Mouse (Mus musculus) CH12.LX (cell line): ENCODE results near the gene Sart3. TPM values are rescaled to one million over a fixed set of nuclear protein-coding genes. Genes with fewer than 3 reads are reported as not detected.

Experiments used
- DNase-seq: peaks from one replicate; pipeline ENCODE4 v3.0.0-alpha.2; 2013; ENCODE audit errors: extremely low read depth
- H3K27ac ChIP-seq: 2 replicates; pipeline ENCODE4 v1.5.1; 2012; ENCODE audit warnings: low read depth, mild to moderate bottlenecking, control low read depth, moderate library complexity; ENCODE audit not compliant: insufficient read depth
- H3K27me3 ChIP-seq: replicated peaks from 2 replicates; pipeline ENCODE3; 2012; ENCODE audit warnings: inconsistent platforms
- H3K36me3 ChIP-seq, 2 experiments: replicated peaks in 1 of 2; 2 replicates each; pipeline versions ENCODE3 to v1.6.1; 2012; ENCODE audit warnings: inconsistent platforms in 1 of 2, low read length in 1 of 2, mild to moderate bottlenecking in 1 of 2, mixed read lengths in 1 of 2, moderate library complexity in 1 of 2; ENCODE audit not compliant: control insufficient read depth in 1 of 2, insufficient read depth in 1 of 2
- H3K4me1 ChIP-seq, 2 experiments: 2 replicates each; pipeline ENCODE4 v1.6.1; 2012; ENCODE audit warnings: inconsistent platforms in 1 of 2, moderate library complexity in 1 of 2; ENCODE audit not compliant: insufficient read depth in 2 of 2, control insufficient read depth in 1 of 2
- H3K4me2 ChIP-seq: 2 replicates; pipeline ENCODE4 v1.6.1; 2012; ENCODE audit warnings: low read depth, mild to moderate bottlenecking, control low read depth; ENCODE audit not compliant: poor library complexity, insufficient read depth, severe bottlenecking
- H3K4me3 ChIP-seq, 3 experiments: fragments of 150-350 bp in 1 of 3; sonication (generic) in 1 of 3; replicated peaks in 1 of 3; 2 replicates each; pipeline versions ENCODE3 to v1.5.1; 2011 to 2012; ENCODE audit warnings: low read depth in 2 of 3, low read length in 2 of 3, mild to moderate bottlenecking in 2 of 3, moderate library complexity in 2 of 3, control low read depth in 1 of 3, improper control_type of control experiment in 1 of 3, inconsistent platforms in 1 of 3, mixed read lengths in 1 of 3; ENCODE audit not compliant: poor library complexity in 1 of 3
- H3K79me2 ChIP-seq: replicated peaks from 2 replicates; pipeline ENCODE4 v1.6.1; 2012; ENCODE audit warnings: mild to moderate bottlenecking, moderate library complexity; ENCODE audit not compliant: control insufficient read depth, poor library complexity, insufficient read depth, severe bottlenecking; ENCODE audit errors: extremely low read depth
- H3K9ac ChIP-seq: 2 replicates; pipeline ENCODE4 v1.6.1; 2012; ENCODE audit warnings: low read depth, mild to moderate bottlenecking, control low read depth, moderate library complexity; ENCODE audit not compliant: insufficient read depth
- H3K9me3 ChIP-seq: replicated peaks from 2 replicates; pipeline ENCODE3; 2012; ENCODE audit warnings: low read length, inconsistent platforms, mixed read lengths
- CHD2 ChIP-seq: IDR thresholded peaks from 2 replicates; pipeline ENCODE4 v1.6.1; 2011; ENCODE audit warnings: low read length, improper control_type of control experiment
- CTCF ChIP-seq, 2 experiments: IDR thresholded peaks in 1 of 2; conservative IDR thresholded peaks in 1 of 2; 2 replicates each; pipeline ENCODE4 v1.5.1; 2011 to 2012; ENCODE audit warnings: low read depth in 2 of 2, low read length in 2 of 2, improper control_type of control experiment in 1 of 2, inconsistent platforms in 1 of 2, mild to moderate bottlenecking in 1 of 2, moderate library complexity in 1 of 2
- E2F4 ChIP-seq: IDR thresholded peaks from 2 replicates; pipeline ENCODE4 v1.6.1; 2011; ENCODE audit warnings: low read depth, low read length, improper control_type of control experiment; ENCODE audit not compliant: insufficient replicate concordance
- ELF1 ChIP-seq: IDR thresholded peaks from 2 replicates; pipeline ENCODE4 v1.6.1; 2014; ENCODE audit warnings: low read depth, mild to moderate bottlenecking, inconsistent platforms, low read length, improper control_type of control experiment
- ETS1 ChIP-seq: conservative IDR thresholded peaks from 2 replicates; pipeline ENCODE4 v1.6.1; 2012; ENCODE audit warnings: low read depth, mild to moderate bottlenecking, inconsistent platforms, low read length, improper control_type of control experiment, moderate library complexity
- HCFC1 ChIP-seq: IDR thresholded peaks from 2 replicates; pipeline ENCODE4 v1.6.1; 2012; ENCODE audit warnings: low read depth, mild to moderate bottlenecking, inconsistent platforms, low read length, improper control_type of control experiment
- IRF4 ChIP-seq: IDR thresholded peaks from 2 replicates; pipeline ENCODE4 v1.6.1; 2014; ENCODE audit warnings: low read depth, mild to moderate bottlenecking, inconsistent platforms, low read length, improper control_type of control experiment
- KAT2A ChIP-seq: IDR thresholded peaks from 2 replicates; pipeline ENCODE4 v1.6.1; 2012; ENCODE audit warnings: low read length, improper control_type of control experiment, inconsistent platforms; ENCODE audit not compliant: insufficient replicate concordance
- MAFK ChIP-seq: IDR thresholded peaks from 2 replicates; pipeline ENCODE4 v1.6.1; 2011; ENCODE audit warnings: low read length, improper control_type of control experiment; ENCODE audit not compliant: insufficient replicate concordance
- MAX ChIP-seq: IDR thresholded peaks from 2 replicates; pipeline ENCODE4 v1.6.1; 2011; ENCODE audit warnings: low read length, improper control_type of control experiment
- MAZ ChIP-seq: IDR thresholded peaks from 2 replicates; pipeline ENCODE4 v1.6.1; 2012; ENCODE audit warnings: low read depth, mild to moderate bottlenecking, inconsistent platforms, low read length, improper control_type of control experiment, moderate library complexity
- MEF2A ChIP-seq: IDR thresholded peaks from 2 replicates; pipeline ENCODE4 v1.6.1; 2014; ENCODE audit warnings: low read depth, mild to moderate bottlenecking, inconsistent platforms, low read length, improper control_type of control experiment, borderline replicate concordance
- MXI1 ChIP-seq: IDR thresholded peaks from 2 replicates; pipeline ENCODE4 v1.6.1; 2011; ENCODE audit warnings: mild to moderate bottlenecking, low read depth, low read length, improper control_type of control experiment
- MYC ChIP-seq: IDR thresholded peaks from 2 replicates; pipeline ENCODE4 v1.6.1; 2011; ENCODE audit warnings: low read depth, mild to moderate bottlenecking, improper control_type of control experiment, low read length
- NELFE ChIP-seq: IDR thresholded peaks from 2 replicates; pipeline ENCODE4 v1.6.1; 2011; ENCODE audit warnings: low read depth, low read length, improper control_type of control experiment
- NRF1 ChIP-seq: IDR thresholded peaks from 2 replicates; pipeline ENCODE4 v1.6.1; 2014; ENCODE audit warnings: low read depth, mild to moderate bottlenecking, inconsistent platforms, low read length, improper control_type of control experiment, moderate library complexity
- POLR2AphosphoS2 ChIP-seq: IDR thresholded peaks from 2 replicates; pipeline ENCODE4 v1.6.1; 2011; ENCODE audit warnings: low read depth, low read length, improper control_type of control experiment
- RAD21 ChIP-seq: IDR thresholded peaks from 2 replicates; pipeline ENCODE4 v1.6.1; 2011; ENCODE audit warnings: low read depth, mild to moderate bottlenecking, low read length, improper control_type of control experiment, moderate library complexity
- TCF12 ChIP-seq: IDR thresholded peaks from 2 replicates; pipeline ENCODE4 v1.6.1; 2014; ENCODE audit warnings: low read depth, mild to moderate bottlenecking, inconsistent platforms, low read length, improper control_type of control experiment
- UBTF ChIP-seq: IDR thresholded peaks from 2 replicates; pipeline ENCODE4 v1.6.1; 2012; ENCODE audit warnings: low read depth, mild to moderate bottlenecking, inconsistent platforms, low read length, improper control_type of control experiment, moderate library complexity
- USF2 ChIP-seq: conservative IDR thresholded peaks from 2 replicates; pipeline ENCODE4 v1.6.1; 2011; ENCODE audit warnings: low read depth, low read length, improper control_type of control experiment
- ZC3H11A ChIP-seq: IDR thresholded peaks from 2 replicates; pipeline ENCODE4 v1.6.1; 2012; ENCODE audit warnings: low read depth, mild to moderate bottlenecking, inconsistent platforms, low read length, improper control_type of control experiment
- ZKSCAN1 ChIP-seq: IDR thresholded peaks from 2 replicates; pipeline ENCODE4 v1.6.1; 2012; ENCODE audit warnings: low read depth, inconsistent platforms, low read length, improper control_type of control experiment, borderline replicate concordance
- ZNF384 ChIP-seq: IDR thresholded peaks from 2 replicates; pipeline ENCODE4 v1.6.1; 2012; ENCODE audit warnings: low read depth, low read length, improper control_type of control experiment, inconsistent platforms
- dilution Hi-C: fragments of 300-500 bp; cut with MboI; formaldehyde crosslinking; loops from 2 replicates; pipeline ENCODE4 v1.14.3; 2020; ENCODE audit warnings: low sequenced_read_pairs; ENCODE audit not compliant: extremely low pct_unique_long_range_greater_than_20kb, extremely low pct_ligation_motif_present
- in situ Hi-C: fragments of 300-500 bp; cut with MboI; formaldehyde crosslinking; loops from 3 replicates; pipeline ENCODE4 v1.14.3; 2019; ENCODE audit warnings: low sequenced_read_pairs, low pct_ligation_motif_present, low pct_unique_long_range_greater_than_20kb, mixed read lengths
- polyA plus RNA-seq: library from polyadenylated mRNA; unstranded; fragments of >175 nt; gene quantifications from 2 replicates; pipeline ENCODE4 v1.2.1, GENCODE M21; 2012; ENCODE audit warnings: low read depth; ENCODE audit not compliant: insufficient read length
- total RNA-seq, 2 experiments: library from RNA; depleted of rRNA; stranded (reverse); fragments of 300-350 nt in 1 of 2; fragments of >200 nt in 1 of 2; gene quantifications; 2 replicates each; pipeline ENCODE4 v1.2.3; 2012 to 2014

Gene Sart3
- total and polyA plus RNA-seq, 3 experiments = 28.8 to 104 (median 67.0) TPM

- no peak for TF ChIP-seq UBTF
- TF ChIP-seq E2F4 = no peak
- TF ChIP-seq TCF12 = no peak
- TF ChIP-seq MYC = 0 out of 2 replicates have a peak, but pooled peaks have one; percentile 37
- TF ChIP-seq MAZ = peak; percentile 82
- peak; percentile 75 for TF ChIP-seq IRF4
- peak; percentile 28; the same call in 1 of the 2 replicates for TF ChIP-seq CHD2
- peak; percentile 61; the same call in 1 of the 2 replicates for TF ChIP-seq ETS1
- peak; percentile 92 for TF ChIP-seq ZC3H11A
These were observed 1.4 kb upstream of the Sart3 start (continued) for GRCm38 (mm10) chr5:113773664-113774063.

GRCm38 (mm10) chr5:113772905-113773519 lies 702 bp upstream of the Sart3 start:
- TF ChIP-seq HCFC1 (no peak), UBTF (peak; percentile 30; the same call in 1 of the 2 replicates)
- Histone ChIP-seq H3K9ac (peak overlapping the region; percentile 84), H3K4me3 (peak overlapping the region; percentile 97 to 100 (median 98)), H3K36me3 (peaks cover 33 to 48% of the 10 kb centered on the region in 2 experiments), H3K27ac (peak overlapping the region; percentile 18), H3K4me2 (peak overlapping the region; percentile 99), H3K9me3 (no peaks in the 10 kb centered on the region), H3K27me3 (no peaks in the 10 kb centered on the region), H3K4me1 (peaks cover 44 to 65% of the 10 kb centered on the region in 2 experiments), H3K79me2 (peaks cover 48% of the 10 kb centered on the region)
- dilution Hi-C loops (no loop called here), in situ Hi-C loops (loop anchor here (10.0 kb wide), 1 partner anchor 62 kb away; the partner anchor contains the start of gene Selplg)
- no peak for DNase-seq

- H3K4me3 ChIP-seq = peak overlapping the region; percentile 90 to 100 (median 98)
- H3K9me3 ChIP-seq = no peaks in the 10 kb centered on the region
- H3K4me1 ChIP-seq = peaks cover 35 to 67% of the 10 kb centered on the region in 2 experiments
- DNase-seq = peak; percentile 90
- dilution Hi-C loops = no loop called here
- H3K79me2 ChIP-seq = peaks cover 63% of the 10 kb centered on the region
- H3K27me3 ChIP-seq = no peaks in the 10 kb centered on the region
- H3K36me3 ChIP-seq = peaks cover 38 to 53% of the 10 kb centered on the region in 2 experiments
- in situ Hi-C loops = loop anchor here (10.0 kb wide), 1 partner anchor 63 kb away; the partner anchor contains the start of gene Selplg
- H3K9ac ChIP-seq = peak overlapping the region; percentile 92
- H3K4me2 ChIP-seq = peak overlapping the region; percentile 94
- H3K27ac ChIP-seq = peak overlapping the region; percentile 82
- TF ChIP-seq MAFK (no peak), MAZ (peak; percentile 69; the same call in 1 of the 2 replicates), ZC3H11A (no peak), MYC (peak; percentile 84), MXI1 (no peak), UBTF (no peak), TCF12 (0 out of 2 replicates have a peak, but pooled peaks have one; percentile 23), ZKSCAN1 (no peak), NELFE (peak; percentile 52), ELF1 (peak; percentile 89), USF2 (no peak), KAT2A (peak; percentile 87; the same call in 1 of the 2 replicates), MAX (peak; percentile 100), NRF1 (peak; percentile 70), RAD21 (no peak), IRF4 (no peak; the same call in 1 of the 2 replicates), ZNF384 (no peak), MEF2A (peak; percentile 48; the same call in 1 of the 2 replicates), POLR2AphosphoS2 (no peak), CTCF (conservative IDR thresholded peaks at IDR 0.05 in 1 of 2, IDR thresholded peaks at IDR 0.05 in 1 of 2; ENCODE audit: low read depth in 2 of 2, low read length in 2 of 2) (peak in 1 of 2 experiments; percentile 21; a peak in 2 of 4 replicates)
These were observed 822 bp downstream of the Sart3 start for GRCm38 (mm10) chr5:113771213-113772162.
